Mouse (Mus musculus): ENCODE results near the gene Prss57. TPM values are rescaled to one million over a fixed set of nuclear protein-coding genes. Genes with fewer than 3 reads are reported as not detected.

The Prss57 gene
- polyA plus RNA-seq (2012; rRNA removed), result 0.20 and 0.37 TPM in 2 replicates

DNA sequence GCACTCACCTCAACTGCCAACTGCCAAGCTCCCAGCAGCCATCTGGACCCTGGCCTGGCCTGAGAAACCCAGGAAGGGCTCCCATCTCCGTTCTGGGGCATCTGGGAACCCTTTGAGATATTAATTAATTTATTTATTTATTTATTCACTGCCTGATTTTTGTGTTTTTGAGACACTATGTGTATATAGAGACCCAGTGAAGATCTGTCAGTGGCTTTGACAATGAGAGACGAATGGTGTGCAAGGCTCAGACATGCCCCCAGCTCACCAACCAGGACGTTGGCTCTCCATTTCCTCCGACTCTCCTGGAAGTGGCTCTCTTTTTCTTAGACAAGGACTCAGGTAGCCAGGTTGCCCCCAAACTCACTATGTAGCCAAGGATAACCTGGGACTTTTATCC, at the start of gene Prss57:
Gene Prss57, minus strand, starts transcription at position 101 of the 400 bp plus-strand sequence.

DNA sequence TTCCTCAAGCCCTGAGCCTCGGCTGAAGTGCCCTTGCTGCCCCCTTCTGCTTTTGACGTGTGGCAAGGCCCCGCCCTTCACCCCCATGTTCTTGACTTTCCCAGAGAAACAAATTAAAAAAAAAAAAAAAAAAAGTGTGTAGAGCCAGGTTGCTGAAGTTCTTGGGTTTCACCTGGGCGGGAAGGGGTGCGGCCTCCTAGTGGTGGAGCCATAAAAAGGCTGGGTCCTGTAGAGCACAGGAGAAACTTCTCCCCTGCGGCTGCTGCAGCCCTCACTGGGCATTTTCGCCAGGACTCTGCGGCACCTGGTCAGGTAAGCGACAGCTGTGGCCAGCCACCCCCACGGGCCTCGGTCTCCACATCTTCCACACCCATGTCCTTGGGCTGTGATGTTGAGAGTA, 30.0 kb upstream of the Prss57 start, which contains the start of gene Misp:
Gene Misp, plus strand, starts transcription at position 208 of the 400 bp plus-strand sequence.

DNA sequence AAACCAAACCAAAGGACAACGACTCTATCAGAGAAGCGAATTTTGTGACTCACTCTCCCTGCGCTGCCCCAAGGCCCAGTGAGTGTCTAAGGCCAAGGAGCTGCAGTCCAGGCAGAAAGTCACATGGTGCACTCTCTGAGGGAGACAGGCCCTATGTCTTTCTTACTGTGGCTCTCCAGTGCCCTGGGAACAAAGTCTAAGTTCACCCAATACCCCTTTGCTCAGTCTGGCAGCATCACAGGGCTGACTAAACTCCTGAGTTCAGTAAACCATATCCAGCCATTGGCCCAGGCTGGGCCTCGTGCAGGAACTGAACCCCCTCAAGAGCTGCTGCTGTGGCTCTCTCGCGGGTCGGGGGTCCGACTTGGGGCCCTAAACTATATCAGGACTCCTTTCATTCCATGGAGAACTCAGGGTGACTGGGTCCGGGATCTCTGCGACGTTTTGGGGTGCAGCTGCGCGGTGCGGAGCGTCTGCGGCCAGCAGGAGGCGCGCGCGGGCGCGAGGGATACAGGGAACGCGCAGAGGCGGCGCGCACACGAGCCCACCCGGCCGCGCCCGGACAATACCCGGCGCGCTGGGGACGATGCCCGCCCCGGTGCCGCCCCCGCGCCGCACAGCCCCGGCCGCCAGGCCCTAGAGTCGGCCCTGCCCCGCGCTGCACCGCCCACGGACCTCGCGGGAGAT, 2.4 kb upstream of the Prss57 start, which contains the start of gene Palm:
Gene Palm, plus strand, starts transcription at position 522 of the 687 bp plus-strand sequence.

DNA sequence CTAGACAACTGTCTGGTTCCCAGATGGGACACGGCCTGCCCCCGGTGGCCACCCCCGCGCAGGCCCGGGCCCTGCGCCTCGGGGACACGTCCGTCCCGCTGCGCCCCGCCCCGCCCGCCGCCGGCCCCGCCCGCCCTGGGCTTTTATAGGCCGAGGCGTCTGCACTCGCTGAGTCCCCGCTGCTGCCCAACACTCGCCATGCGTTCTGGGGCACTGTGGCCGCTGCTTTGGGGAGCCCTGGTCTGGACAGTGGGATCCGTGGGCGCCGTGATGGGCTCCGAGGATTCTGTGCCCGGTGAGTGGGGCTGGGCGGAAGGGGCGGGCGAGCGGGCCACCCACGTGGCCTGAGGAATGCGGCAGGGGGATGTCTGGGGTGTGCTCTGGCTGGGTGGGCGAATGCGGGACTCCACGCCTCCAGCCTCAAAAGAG, 13.6 kb downstream of the Prss57 start, which contains the start of gene Fstl3:
Gene Fstl3, plus strand, starts transcription at position 170 of the 429 bp plus-strand sequence.

DNA sequence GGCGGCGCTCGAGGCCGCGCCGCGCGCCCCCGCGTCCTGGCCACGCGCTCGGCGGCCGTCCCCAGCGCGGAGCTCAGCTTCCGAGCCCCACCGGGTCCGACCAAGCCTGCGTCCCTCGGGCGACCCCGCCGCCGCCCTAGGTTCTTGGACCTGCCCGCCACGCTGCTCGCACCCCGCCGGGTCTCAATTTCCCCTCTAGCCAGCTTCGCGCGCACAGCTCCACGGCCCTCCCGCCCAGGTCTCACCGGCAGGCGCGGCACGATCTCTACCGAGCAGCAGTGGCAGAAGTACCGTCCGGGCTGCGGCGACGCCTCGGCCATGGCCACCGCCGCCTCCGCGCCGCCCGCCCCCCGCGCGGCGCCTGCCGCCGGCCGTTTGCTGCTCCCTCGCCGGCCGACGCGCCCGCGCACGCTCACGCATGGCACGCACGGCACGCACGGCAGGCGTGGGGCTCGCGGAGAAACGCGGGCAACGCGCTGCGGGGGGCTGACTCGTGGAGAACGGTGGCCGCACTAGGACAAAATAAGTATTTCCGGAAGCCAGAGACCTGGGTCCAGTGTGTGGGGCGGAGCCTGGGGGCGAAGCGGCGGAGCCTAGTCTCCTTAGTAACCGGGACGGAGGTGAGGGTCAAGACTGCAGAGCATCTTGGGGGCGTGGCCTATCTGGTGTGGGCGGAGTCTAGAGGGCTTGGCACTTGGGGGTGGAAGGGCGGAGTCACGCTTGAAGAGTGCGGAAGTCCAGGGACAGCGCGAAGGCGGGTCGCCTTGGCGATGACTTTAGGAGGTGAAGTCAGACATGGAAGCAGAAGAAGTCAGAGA, 24.0 kb downstream of the Prss57 start, which contains the start of gene Rnf126:
Gene Rnf126, minus strand, starts transcription at position 445 of the 818 bp plus-strand sequence.

DNA sequence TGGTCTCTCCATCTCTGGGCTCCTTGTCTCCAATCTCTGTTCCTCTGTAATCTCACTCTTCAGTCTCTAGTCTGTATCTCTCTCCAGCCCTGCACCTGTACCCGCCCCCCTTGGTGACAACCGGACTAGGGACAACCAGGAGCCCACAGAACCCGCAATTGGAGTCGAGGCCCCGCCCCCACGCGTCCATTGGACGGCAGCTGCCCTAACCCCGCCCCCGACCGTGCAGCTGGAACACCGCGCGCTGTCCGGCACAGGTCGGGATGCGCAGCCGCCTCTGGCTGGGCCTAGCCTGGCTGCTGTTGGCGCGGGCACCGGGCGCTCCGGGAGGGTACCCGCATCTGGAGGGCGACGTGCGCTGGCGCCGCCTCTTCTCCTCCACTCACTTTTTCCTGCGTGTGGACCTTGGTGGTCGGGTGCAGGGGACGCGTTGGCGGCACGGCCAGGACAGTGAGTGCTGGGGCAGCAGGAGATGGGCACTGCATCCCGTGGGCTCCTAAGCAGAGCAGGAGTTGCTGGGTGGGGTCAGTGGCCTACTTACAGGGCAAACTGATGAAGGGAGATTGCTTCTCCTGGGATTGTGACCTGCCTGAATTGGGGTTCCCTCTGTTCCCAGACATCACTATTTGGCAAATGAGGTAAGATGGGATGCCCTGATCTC, 35.8 kb downstream of the Prss57 start, which contains the start of gene Fgf22:
Gene Fgf22, plus strand, starts transcription at position 221 of the 661 bp plus-strand sequence.

DNA sequence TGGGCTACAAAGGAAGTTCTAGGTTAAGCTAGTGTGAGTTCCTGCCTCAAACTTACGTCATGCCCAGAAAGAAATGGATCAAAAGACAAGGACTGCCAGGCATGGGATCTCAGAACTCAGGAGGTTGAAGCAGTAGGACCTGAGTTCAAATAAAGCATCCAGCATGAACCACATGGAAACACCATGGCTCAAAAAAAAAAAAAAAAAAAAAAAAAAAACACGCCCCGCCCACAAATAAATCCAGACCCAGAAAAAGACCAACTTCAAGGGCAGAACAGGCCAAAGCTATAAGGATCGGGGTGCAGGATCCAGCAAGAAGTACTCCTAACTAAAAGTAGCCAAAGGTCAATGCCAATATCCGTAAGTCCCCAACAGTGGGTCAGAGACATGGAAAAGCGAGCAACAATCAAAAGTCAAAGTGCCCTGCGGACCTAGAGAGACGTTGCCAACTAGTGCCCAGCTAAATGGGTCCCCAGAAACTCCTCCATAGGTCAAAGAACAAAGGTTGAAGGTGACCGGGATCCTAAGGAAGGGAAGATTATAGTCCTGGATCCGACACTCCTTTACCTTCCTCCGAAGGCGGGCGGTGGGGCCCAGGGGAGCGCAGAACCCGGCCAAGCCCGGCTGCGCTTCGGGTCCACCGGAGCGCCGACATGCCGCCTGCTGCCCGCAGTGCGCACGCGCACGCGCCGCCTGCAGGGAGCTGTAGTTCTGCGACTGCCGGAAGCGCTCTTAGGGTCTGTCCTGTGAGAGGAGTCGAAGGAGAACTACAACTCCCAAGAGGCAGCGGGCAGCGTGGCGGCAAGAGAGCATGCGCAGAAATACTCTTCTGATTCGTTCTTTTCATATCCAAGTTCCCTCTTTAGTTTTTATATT, 44.6 kb downstream of the Prss57 start, which contains the start of gene Polrmt:
Gene Polrmt, minus strand, starts transcription at position 684 of the 876 bp plus-strand sequence.

Other genes with a start within 250 kb of the Prss57 start
- gene Mier2, start 235.8 kb downstream of the Prss57 start, polyA plus RNA-seq (2012; rRNA removed), result 205 and 206 TPM in 2 replicates
- gene Theg, start 203.6 kb downstream of the Prss57 start, polyA plus RNA-seq (2012; rRNA removed), result not detected in 2 replicates
- 1.0 and 1.1 TPM in 2 replicates for gene C2cd4c, start 176.9 kb downstream of the Prss57 start, polyA plus RNA-seq (2012; rRNA removed)
- 23.4 and 27.1 TPM in 2 replicates for gene Shc2, start 153.0 kb downstream of the Prss57 start, polyA plus RNA-seq (2012; rRNA removed)
- not detected in 2 replicates for gene Odf3l2, start 145.2 kb downstream of the Prss57 start, polyA plus RNA-seq (2012; rRNA removed)
- 0.37 and 0.41 TPM in 2 replicates for gene Madcam1, start 126.4 kb downstream of the Prss57 start, polyA plus RNA-seq (2012; rRNA removed)
- gene Tpgs1, start 121.6 kb downstream of the Prss57 start, polyA plus RNA-seq (2012; rRNA removed), result 157 and 195 TPM in 2 replicates
- 105 and 140 TPM in 2 replicates for gene Cdc34, start 108.8 kb downstream of the Prss57 start, polyA plus RNA-seq (2012; rRNA removed)
- 0.38 and 0.59 TPM in 2 replicates for gene Gzmm, start 101.9 kb downstream of the Prss57 start, polyA plus RNA-seq (2012; rRNA removed)
- 812 and 1,288 TPM in 2 replicates for gene Bsg, start 86.5 kb downstream of the Prss57 start, polyA plus RNA-seq (2012; rRNA removed)
- 15.6 and 16.5 TPM in 2 replicates for gene Hcn2, start 74.3 kb downstream of the Prss57 start, polyA plus RNA-seq (2012; rRNA removed)
- gene Polrmt, start 44.4 kb downstream of the Prss57 start, polyA plus RNA-seq (2012; rRNA removed), result 87.5 and 91.0 TPM in 2 replicates
- 0.14 TPM in 1 of 2 replicates, not detected in the other for gene Fgf22, start 35.9 kb downstream of the Prss57 start, polyA plus RNA-seq (2012; rRNA removed)
- 308 and 375 TPM in 2 replicates for gene Rnf126, start 24.0 kb downstream of the Prss57 start, polyA plus RNA-seq (2012; rRNA removed)
- 44.1 and 45.1 TPM in 2 replicates for gene Fstl3, start 13.7 kb downstream of the Prss57 start, polyA plus RNA-seq (2012; rRNA removed)
- gene Palm, start 2.6 kb upstream of the Prss57 start, polyA plus RNA-seq (2012; rRNA removed), result 90.7 and 101 TPM in 2 replicates
- gene Misp, start 30.0 kb upstream of the Prss57 start, polyA plus RNA-seq (2012; rRNA removed), result 5.1 and 6.2 TPM in 2 replicates
- 420 and 461 TPM in 2 replicates for gene Ptbp1, start 63.5 kb upstream of the Prss57 start, polyA plus RNA-seq (2012; rRNA removed)
- 9.7 and 11.8 TPM in 2 replicates for gene Prtn3, start 83.5 kb upstream of the Prss57 start, polyA plus RNA-seq (2012; rRNA removed)
- 55.3 and 72.1 TPM in 2 replicates for gene Plppr3, start 83.7 kb upstream of the Prss57 start, polyA plus RNA-seq (2012; rRNA removed)
- gene Elane, start 95.3 kb upstream of the Prss57 start, polyA plus RNA-seq (2012; rRNA removed), result 0.20 and 1.7 TPM in 2 replicates
- 3,404 and 4,096 TPM in 2 replicates for gene Cfd, start 99.9 kb upstream of the Prss57 start, polyA plus RNA-seq (2012; rRNA removed)
- 147 and 148 TPM in 2 replicates for gene Med16, start 118.0 kb upstream of the Prss57 start, polyA plus RNA-seq (2012; rRNA removed)
- gene Gm26602, start 119.9 kb upstream of the Prss57 start, polyA plus RNA-seq (2012; rRNA removed), result not detected in 2 replicates
- 11.7 and 14.4 TPM in 2 replicates for gene Kiss1r, start 126.0 kb upstream of the Prss57 start, polyA plus RNA-seq (2012; rRNA removed)
- gene R3hdm4, start 130.2 kb upstream of the Prss57 start, polyA plus RNA-seq (2012; rRNA removed), result 253 and 262 TPM in 2 replicates
- gene Arid3a, start 136.1 kb upstream of the Prss57 start, polyA plus RNA-seq (2012; rRNA removed), result 12.3 and 12.7 TPM in 2 replicates
- 93.7 and 94.3 TPM in 2 replicates for gene Wdr18, start 169.2 kb upstream of the Prss57 start, polyA plus RNA-seq (2012; rRNA removed)
- gene Grin3b, start 179.8 kb upstream of the Prss57 start, polyA plus RNA-seq (2012; rRNA removed), result 0.26 and 0.77 TPM in 2 replicates
- gene Tmem259, start 193.4 kb upstream of the Prss57 start, polyA plus RNA-seq (2012; rRNA removed), result 471 and 485 TPM in 2 replicates
- 287 and 331 TPM in 2 replicates for gene Cnn2, start 197.6 kb upstream of the Prss57 start, polyA plus RNA-seq (2012; rRNA removed)
- 20.1 and 25.5 TPM in 2 replicates for gene Abca7, start 205.5 kb upstream of the Prss57 start, polyA plus RNA-seq (2012; rRNA removed)
- 23.1 and 27.9 TPM in 2 replicates for gene Arhgap45, start 225.7 kb upstream of the Prss57 start, polyA plus RNA-seq (2012; rRNA removed)
- gene Polr2e, start 248.8 kb upstream of the Prss57 start, polyA plus RNA-seq (2012; rRNA removed), result 406 and 421 TPM in 2 replicates

Measured in ovary, adult 2 months (tissue).